Mouse (Mus musculus) ES-E14 (cell line): ENCODE results near the gene Cfap99. TPM values are rescaled to one million over a fixed set of nuclear protein-coding genes. Genes with fewer than 3 reads are reported as not detected.

Experiments
- DNase-seq: peaks from one replicate; pipeline ENCODE4 v3.0.0-alpha.2; 2013; ENCODE audit warnings: low read depth, low spot score
- H3K27ac ChIP-seq: 2 replicates; pipeline ENCODE4 v1.5.1; 2012; ENCODE audit warnings: low read depth, mild to moderate bottlenecking, low read length, moderate library complexity, mixed read lengths; ENCODE audit not compliant: poor library complexity, insufficient read depth, severe bottlenecking
- H3K36me3 ChIP-seq: 2 replicates; pipeline ENCODE4 v1.6.1; 2012; ENCODE audit warnings: mild to moderate bottlenecking, low read length, moderate library complexity, mixed read lengths; ENCODE audit not compliant: control insufficient read depth, poor library complexity, insufficient read depth, severe bottlenecking
- H3K4me1 ChIP-seq, 2 experiments: fragments of 150-350 bp in 1 of 2; sonication (generic) in 1 of 2; 2 replicates each; pipeline ENCODE4 v1.6.1; 2012; ENCODE audit warnings: low read length in 2 of 2, mild to moderate bottlenecking in 1 of 2, mixed read lengths in 1 of 2; ENCODE audit not compliant: control insufficient read depth in 2 of 2, insufficient read depth in 2 of 2, poor library complexity in 1 of 2
- H3K4me3 ChIP-seq, 2 experiments: fragments of 150-350 bp in 1 of 2; sonication (generic) in 1 of 2; 2 replicates each; pipeline ENCODE4 v1.5.1; 2012; ENCODE audit warnings: low read length in 2 of 2, low read depth in 1 of 2, mild to moderate bottlenecking in 1 of 2, mixed read lengths in 1 of 2; ENCODE audit not compliant: insufficient read depth in 1 of 2, poor library complexity in 1 of 2, severe bottlenecking in 1 of 2
- H3K9ac ChIP-seq: 2 replicates; pipeline ENCODE4 v1.6.1; 2012; ENCODE audit warnings: low read depth, mild to moderate bottlenecking, low read length, mixed read lengths; ENCODE audit not compliant: poor library complexity, insufficient read depth, severe bottlenecking
- H3K9me3 ChIP-seq: fragments of 150-350 bp; sonication (generic); 2 replicates; pipeline ENCODE4 v1.6.1; 2012; ENCODE audit warnings: low read depth, mild to moderate bottlenecking, low read length; ENCODE audit not compliant: control insufficient read depth, insufficient read depth
- CHD2 ChIP-seq: IDR thresholded peaks from 2 replicates; pipeline ENCODE4 v1.6.1; 2014; ENCODE audit warnings: mild to moderate bottlenecking, low read depth, low read length, inconsistent platforms
- HCFC1 ChIP-seq: IDR thresholded peaks from 2 replicates; pipeline ENCODE4 v1.6.1; 2012; ENCODE audit warnings: low read length, inconsistent platforms, borderline replicate concordance; ENCODE audit not compliant: insufficient read depth
- MAFK ChIP-seq: IDR thresholded peaks from 2 replicates; pipeline ENCODE4 v1.6.1; 2014; ENCODE audit warnings: mild to moderate bottlenecking, low read depth, low read length, inconsistent platforms; ENCODE audit not compliant: insufficient read depth
- ZC3H11A ChIP-seq: IDR thresholded peaks from 2 replicates; pipeline ENCODE4 v1.6.1; 2012; ENCODE audit warnings: low read depth, mild to moderate bottlenecking, inconsistent platforms, low read length, borderline replicate concordance
- ZNF384 ChIP-seq: IDR thresholded peaks from 2 replicates; pipeline ENCODE4 v1.6.1; 2012; ENCODE audit warnings: low read depth, low read length, inconsistent platforms
- in situ Hi-C, 2 experiments: fragments of 600-800 bp; cut with MboI; formaldehyde crosslinking; loops; one replicate each; pipeline ENCODE4 v1.15.1; 2025; ENCODE audit warnings: low sequenced_read_pairs in 2 of 2, inconsistent platforms in 1 of 2; ENCODE audit not compliant: unreplicated experiment in 2 of 2
- total RNA-seq: library from RNA; depleted of rRNA; stranded (reverse); fragments of 300-350 nt; gene quantifications from 2 replicates; pipeline ENCODE4 v1.2.3, GENCODE M21; 2012; rRNA removed

Gene Cfap99
- total RNA-seq, 1 experiment: 0.22 TPM

DNA sequence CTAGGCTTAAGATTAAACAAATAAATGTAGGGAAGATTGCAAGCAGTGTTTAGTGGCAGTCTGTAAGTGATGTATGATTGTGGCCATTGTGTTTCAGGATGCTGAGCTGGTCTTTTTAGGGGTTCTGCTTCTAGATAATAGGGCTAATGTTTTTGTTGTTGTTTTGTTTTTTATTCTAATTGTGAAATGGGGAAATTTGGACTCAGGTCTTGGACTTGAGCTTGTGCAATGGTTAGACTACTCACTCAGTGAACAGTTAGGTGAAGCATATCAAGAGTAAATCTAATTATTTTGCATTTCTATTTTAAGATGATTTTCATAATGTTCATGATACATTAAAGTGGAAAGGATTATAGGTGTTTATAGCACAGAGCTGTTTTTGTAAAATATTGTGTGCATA lies 84.1 kb downstream of the Cfap99 start:
- no peak for TF ChIP-seq ZNF384
- TF ChIP-seq HCFC1: no peak
- no peak for TF ChIP-seq ZC3H11A
- TF ChIP-seq CHD2: no peak
- no peak for TF ChIP-seq MAFK
- H3K9me3 ChIP-seq: no peaks in the 10 kb centered on the region
- no peak for DNase-seq
- no peak overlapping the region for H3K4me3 ChIP-seq
- no peaks in the 10 kb centered on the region for H3K36me3 ChIP-seq
- H3K9ac ChIP-seq: no peak overlapping the region
- no peaks in the 10 kb centered on the region for H3K4me1 ChIP-seq
- in situ Hi-C loops: no loop called here
- no peak overlapping the region for H3K27ac ChIP-seq

Other genes starting within 250 kb of the Cfap99 start
- 0.18 and 0.37 TPM in 2 replicates for gene Poln, start 119.2 kb upstream of the Cfap99 start, total RNA-seq
- gene Haus3, start 119.1 kb upstream of the Cfap99 start, total RNA-seq: 17.6 and 26.8 TPM in 2 replicates
- 8.7 and 14.2 TPM in 2 replicates for gene Mxd4, start 100.9 kb upstream of the Cfap99 start, total RNA-seq
- gene Zfyve28, start 151 bp upstream of the Cfap99 start, total RNA-seq: 12.3 and 18.8 TPM in 2 replicates
- 177 and 186 TPM in 2 replicates for gene Rnf4, start 47.7 kb downstream of the Cfap99 start, total RNA-seq
- 17.3 and 19.0 TPM in 2 replicates for gene Fam193a, start 81.3 kb downstream of the Cfap99 start, total RNA-seq
- 17.0 and 17.7 TPM in 2 replicates for gene Tnip2, start 225.4 kb downstream of the Cfap99 start, total RNA-seq
- 2.4 and 3.4 TPM in 2 replicates for gene Sh3bp2, start 237.2 kb downstream of the Cfap99 start, total RNA-seq